Mouse (Mus musculus): Measurements from ENCODE around the gene Tbc1d2. TPM values are rescaled to one million over a fixed set of nuclear protein-coding genes. Genes with fewer than 3 reads are reported as not detected.
"Not testable (repeated sequence)": the region's sequence is repeated elsewhere in the genome, so short reads cannot be mapped to it uniquely, and the experiment has no call there.

Gene Tbc1d2
- total and polyA plus RNA-seq, 2 experiments from 2014 or later: 0.52 to 1.9 TPM

DNA sequence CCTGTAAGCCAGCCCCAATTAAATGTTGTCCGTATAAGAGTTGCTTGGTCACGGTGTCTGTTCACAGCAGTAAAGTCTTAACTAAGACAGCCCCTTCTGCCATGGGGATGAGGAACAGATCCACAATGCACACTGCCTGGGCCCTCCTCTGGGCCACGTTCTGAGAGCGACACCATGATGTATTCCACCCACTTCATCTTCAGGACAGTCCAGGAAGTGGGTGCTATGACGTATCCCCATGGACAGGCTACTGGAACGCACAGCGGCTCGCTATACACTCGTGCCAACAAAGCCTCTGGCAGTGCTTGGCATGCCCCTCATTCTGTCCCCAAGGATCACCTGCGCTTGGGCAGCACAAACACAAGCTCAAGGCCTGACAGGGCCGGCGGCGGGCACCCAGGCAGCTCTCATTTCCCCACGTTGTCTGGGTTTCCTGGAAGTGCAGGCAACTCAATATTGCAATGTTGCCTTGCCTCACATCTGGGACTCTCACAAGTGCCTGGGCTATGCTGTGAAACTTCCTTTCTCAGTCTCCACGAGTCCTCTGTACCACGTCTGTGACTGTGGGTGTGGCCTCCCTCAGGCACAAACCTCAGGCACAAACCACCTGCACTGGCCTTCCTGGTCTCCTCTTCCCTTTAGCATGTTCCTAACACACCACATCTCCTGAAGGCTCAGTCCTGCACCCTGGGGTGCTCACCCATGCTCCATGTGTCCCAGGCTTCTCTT lies 14.1 kb downstream of the Tbc1d2 start:
- 87% methylated on average over 16 of the region's 16 CpGs for WGBS
- no peak for ATAC-seq (ENCODE audit: low FRiP score)
- H3K4me1 ChIP-seq (ENCODE audit: insufficient read depth, low read length): no peaks in the 10 kb centered on the region
- no peaks in the 10 kb centered on the region for H3K9me3 ChIP-seq (ENCODE audit: low read length)
- no peak for DNase-seq (ENCODE audit: low spot score)
- TF ChIP-seq CTCF (IDR thresholded peaks at IDR 0.05): no peak
- H3K27me3 ChIP-seq (ENCODE audit: insufficient read depth, low read length): no peaks in the 10 kb centered on the region; the same call in 1 of the 2 replicates
- H3K9ac ChIP-seq (replicated peaks; ENCODE audit: low read length, poor library complexity, severe bottlenecking): no peak overlapping the region
- H3K4me2 ChIP-seq (ENCODE audit: low read depth, low read length, poor library complexity, severe bottlenecking): no peak overlapping the region
- H3K4me3 ChIP-seq (ENCODE audit: low read depth, low read length): no peak overlapping the region
- no peaks in the 10 kb centered on the region for H3K36me3 ChIP-seq (ENCODE audit: insufficient read depth, low read length)
- H3K27ac ChIP-seq (ENCODE audit: low read depth, low read length): no peak overlapping the region

- no peak overlapping the region for H3K27ac ChIP-seq (ENCODE audit: low read depth, low read length)
- TF ChIP-seq CTCF (IDR thresholded peaks at IDR 0.05): no peak
- H3K4me2 ChIP-seq (ENCODE audit: low read depth, low read length, poor library complexity, severe bottlenecking): no peak overlapping the region
- H3K36me3 ChIP-seq (ENCODE audit: insufficient read depth, low read length): no peaks in the 10 kb centered on the region
- ATAC-seq (ENCODE audit: low FRiP score) (no peak), DNase-seq (ENCODE audit: low spot score) (no peak)
- H3K4me1 ChIP-seq (ENCODE audit: insufficient read depth, low read length): no peaks in the 10 kb centered on the region
- 62% methylated on average over 6 of the region's 6 CpGs for WGBS
- H3K27me3 ChIP-seq (ENCODE audit: insufficient read depth, low read length): no peaks in the 10 kb centered on the region; the same call in 1 of the 2 replicates
- H3K9me3 ChIP-seq (ENCODE audit: low read length): no peaks in the 10 kb centered on the region
- no peak overlapping the region for H3K9ac ChIP-seq (replicated peaks; ENCODE audit: low read length, poor library complexity, severe bottlenecking)
- no peak overlapping the region for H3K4me3 ChIP-seq (ENCODE audit: low read depth, low read length)
These were observed 15.1 kb downstream of the Tbc1d2 start for GRCm38 (mm10) chr4:46634881-46635280.

DNA sequence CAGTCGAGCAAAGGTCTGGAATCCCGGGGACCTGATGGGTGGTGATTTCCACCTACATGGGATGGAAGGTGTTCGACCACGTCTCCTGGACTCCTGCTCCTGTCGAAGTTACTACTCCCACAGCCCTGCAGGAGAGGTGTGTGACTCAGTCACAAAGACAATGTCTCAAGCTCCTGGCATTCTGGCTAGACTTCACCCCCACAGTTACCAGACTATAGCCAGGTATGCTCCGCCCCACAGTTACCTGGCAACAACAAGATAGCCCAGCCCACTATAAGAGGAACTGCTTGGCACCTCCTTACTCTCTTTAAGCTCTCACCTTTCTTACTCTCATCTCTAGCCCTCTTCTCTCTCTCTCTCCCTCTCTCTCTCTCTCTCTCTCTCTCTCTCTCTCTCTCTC lies 16.4 kb downstream of the Tbc1d2 start:
- H3K4me1 ChIP-seq (ENCODE audit: insufficient read depth, low read length); H3K4me2 ChIP-seq (ENCODE audit: low read depth, low read length, poor library complexity, severe bottlenecking); H3K27ac ChIP-seq (ENCODE audit: low read depth, low read length); H3K27me3 ChIP-seq (ENCODE audit: insufficient read depth, low read length); H3K9ac ChIP-seq (replicated peaks; ENCODE audit: low read length, poor library complexity, severe bottlenecking); H3K9me3 ChIP-seq (ENCODE audit: low read length); ATAC-seq (ENCODE audit: low FRiP score); H3K4me3 ChIP-seq (ENCODE audit: low read depth, low read length); DNase-seq (ENCODE audit: low spot score); H3K36me3 ChIP-seq (ENCODE audit: insufficient read depth, low read length): not testable (repeated sequence)
- 74% methylated on average over 6 of the region's 6 CpGs for whole genome bisulfite sequencing

DNA sequence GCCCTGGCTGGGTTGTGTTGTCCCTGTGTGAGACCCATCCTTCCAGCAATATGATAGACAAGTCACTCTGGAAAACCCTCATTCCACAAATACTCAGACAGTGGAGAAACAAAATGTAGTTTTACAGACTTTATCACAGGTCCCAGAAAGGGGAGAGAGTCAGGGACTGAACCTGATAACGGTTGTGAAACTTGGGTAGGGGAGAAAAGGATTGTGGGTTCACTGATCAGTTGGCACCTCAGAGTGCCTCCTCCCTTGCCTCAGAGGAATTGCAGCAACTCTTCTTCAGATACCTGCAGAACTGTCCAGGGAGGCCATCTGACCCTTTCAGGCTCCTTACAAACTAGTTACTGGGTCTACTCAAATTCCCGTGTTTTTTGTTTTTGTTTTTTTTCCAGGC lies 17.5 kb downstream of the Tbc1d2 start:
- no peak overlapping the region for H3K9ac ChIP-seq (replicated peaks; ENCODE audit: low read length, poor library complexity, severe bottlenecking)
- H3K4me1 ChIP-seq (ENCODE audit: insufficient read depth, low read length): no peaks in the 10 kb centered on the region
- 85% methylated on average over 2 of the region's 2 CpGs for WGBS
- no peak overlapping the region for H3K4me2 ChIP-seq (ENCODE audit: low read depth, low read length, poor library complexity, severe bottlenecking)
- no peaks in the 10 kb centered on the region for H3K36me3 ChIP-seq (ENCODE audit: insufficient read depth, low read length)
- ATAC-seq (ENCODE audit: low FRiP score) (no peak), DNase-seq (ENCODE audit: low spot score) (no peak)
- no peaks in the 10 kb centered on the region for H3K9me3 ChIP-seq (ENCODE audit: low read length)
- H3K27ac ChIP-seq (ENCODE audit: low read depth, low read length): no peak overlapping the region
- no peaks in the 10 kb centered on the region for H3K27me3 ChIP-seq (ENCODE audit: insufficient read depth, low read length)
- no peak overlapping the region for H3K4me3 ChIP-seq (ENCODE audit: low read depth, low read length)
- TF ChIP-seq CTCF (IDR thresholded peaks at IDR 0.05): no peak

GRCm38 (mm10) chr4:46630390-46630789 lies 19.6 kb downstream of the Tbc1d2 start:
- no peak overlapping the region for H3K9ac ChIP-seq (replicated peaks; ENCODE audit: low read length, poor library complexity, severe bottlenecking)
- H3K27ac ChIP-seq (ENCODE audit: low read depth, low read length): no peak overlapping the region
- no peak overlapping the region for H3K4me3 ChIP-seq (ENCODE audit: low read depth, low read length)
- H3K27me3 ChIP-seq (ENCODE audit: insufficient read depth, low read length): no peaks in the 10 kb centered on the region
- DNase-seq (ENCODE audit: low spot score): no peak
- H3K9me3 ChIP-seq (ENCODE audit: low read length): no peaks in the 10 kb centered on the region
- no peak for TF ChIP-seq CTCF (IDR thresholded peaks at IDR 0.05)
- H3K4me1 ChIP-seq (ENCODE audit: insufficient read depth, low read length): no peaks in the 10 kb centered on the region
- ATAC-seq (ENCODE audit: low FRiP score): no peak
- H3K4me2 ChIP-seq (ENCODE audit: low read depth, low read length, poor library complexity, severe bottlenecking): no peak overlapping the region
- no peaks in the 10 kb centered on the region for H3K36me3 ChIP-seq (ENCODE audit: insufficient read depth, low read length)
- WGBS: 65% methylated on average over 9 of the region's 9 CpGs

DNA sequence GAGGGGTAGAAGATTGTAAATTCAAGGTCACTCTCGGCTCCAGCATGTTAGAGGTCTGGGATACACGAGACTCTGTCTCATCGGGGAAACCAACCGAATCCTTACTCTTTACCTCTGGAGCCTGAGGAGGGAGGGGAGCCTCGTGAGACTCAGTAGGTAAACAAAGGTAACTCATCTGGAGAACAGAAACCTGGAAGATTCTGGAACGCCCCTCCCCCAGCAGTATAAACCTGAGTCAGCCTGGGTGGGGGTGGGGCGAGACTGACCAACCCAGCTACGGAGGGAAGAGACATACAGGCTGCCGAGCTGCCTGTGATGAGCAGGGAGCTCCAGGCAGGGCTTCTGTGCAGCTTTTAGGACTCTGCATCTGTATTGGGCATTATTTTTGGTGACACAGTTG lies 21.1 kb downstream of the Tbc1d2 start:
- Histone ChIP-seq H3K27me3 (ENCODE audit: insufficient read depth, low read length) (no peaks in the 10 kb centered on the region), H3K4me1 (ENCODE audit: insufficient read depth, low read length) (no peaks in the 10 kb centered on the region), H3K4me2 (ENCODE audit: low read depth, low read length, poor library complexity, severe bottlenecking) (no peak overlapping the region), H3K27ac (ENCODE audit: low read depth, low read length) (no peak overlapping the region), H3K9ac (replicated peaks; ENCODE audit: low read length, poor library complexity, severe bottlenecking) (no peak overlapping the region), H3K36me3 (ENCODE audit: insufficient read depth, low read length) (no peaks in the 10 kb centered on the region), H3K4me3 (ENCODE audit: low read depth, low read length) (no peak overlapping the region), H3K9me3 (ENCODE audit: low read length) (no peaks in the 10 kb centered on the region)
- TF ChIP-seq CTCF (IDR thresholded peaks at IDR 0.05): no peak
- WGBS: 49% methylated on average over 9 of the region's 9 CpGs
- DNase-seq (ENCODE audit: low spot score): no peak
- no peak for ATAC-seq (ENCODE audit: low FRiP score)

Measured in midbrain, postnatal 0 days (tissue).